Mouse (Mus musculus): ENCODE data around the gene Gm21789. TPM values are rescaled to one million over a fixed set of nuclear protein-coding genes. Genes with fewer than 3 reads are reported as not detected.
"Not testable (repeated sequence)": the region's sequence is repeated elsewhere in the genome, so short reads cannot be mapped to it uniquely, and the experiment has no call there.

Gene Gm21789
- not detected in 2 replicates for polyA plus RNA-seq (2014; fragmentation: Nextera tagmentation; extraction: Ambion mirVana)

DNA sequence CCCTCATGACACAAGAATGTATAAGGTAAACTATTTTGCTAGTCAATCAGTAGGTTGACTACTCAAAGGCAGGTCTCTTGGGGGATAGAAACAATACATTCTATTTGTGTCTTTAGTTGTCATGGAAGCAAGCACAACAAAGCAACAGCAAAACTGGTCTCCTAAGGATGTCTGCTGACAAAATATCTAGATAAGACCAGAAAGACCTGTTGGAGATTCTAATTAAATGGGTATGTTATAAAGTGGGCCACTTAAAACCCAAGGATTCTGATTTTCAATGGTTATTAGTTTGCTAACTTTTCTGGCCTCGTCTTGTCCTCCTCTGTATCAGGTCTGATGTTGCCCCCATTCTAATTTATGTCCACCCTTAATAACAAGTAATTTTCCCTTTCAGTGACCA lies at the start of gene Gm21789:
TSS of gene Gm21789 (plus strand) at position 301 of the 400 bp plus-strand sequence.
- not testable (repeated sequence) for H3K27me3 ChIP-seq (replicated peaks; ENCODE audit: control insufficient read depth, insufficient read depth, low read length); H3K36me3 ChIP-seq (ENCODE audit: control insufficient read depth, insufficient read depth, low read length); DNase-seq (ENCODE audit: low spot score); ATAC-seq (ENCODE audit: low read depth); H3K9ac ChIP-seq (ENCODE audit: low read depth, low read length); H3K9me3 ChIP-seq (ENCODE audit: control insufficient read depth, low read length); H3K4me2 ChIP-seq (ENCODE audit: low read depth, low read length); H3K4me1 ChIP-seq (ENCODE audit: control insufficient read depth, insufficient read depth, low read length); H3K4me3 ChIP-seq (ENCODE audit: low read depth, low read length); H3K27ac ChIP-seq (replicated peaks; ENCODE audit: low read depth, low read length)
- no CpG with 5 or more reads among the region's 1 CpGs for WGBS

DNA sequence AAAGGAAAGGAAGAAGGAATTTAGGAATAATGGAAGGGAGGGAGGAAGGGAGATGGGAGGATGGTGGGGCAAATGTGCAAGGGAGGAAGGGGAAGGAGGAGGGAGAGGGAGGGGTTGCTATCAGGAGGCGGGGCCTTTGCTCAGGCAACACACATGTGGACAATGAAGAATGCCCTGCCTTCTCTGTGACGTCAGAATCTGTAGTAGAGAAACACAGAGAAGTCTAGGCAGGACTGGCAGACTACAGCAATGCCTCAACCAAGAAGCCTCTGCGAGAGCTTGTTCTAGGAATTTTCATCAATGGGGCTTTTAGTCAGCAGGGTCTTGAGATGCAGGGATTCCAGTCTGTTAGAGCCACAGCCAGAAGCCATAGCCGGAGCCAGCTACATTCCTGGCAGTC lies 47.2 kb upstream of the Gm21789 start, which contains the start of gene Btbd35f30:
TSS of gene Btbd35f30 (plus strand) at position 301 of the 400 bp plus-strand sequence.
- H3K27me3 ChIP-seq (replicated peaks; ENCODE audit: control insufficient read depth, insufficient read depth, low read length); H3K9me3 ChIP-seq (ENCODE audit: control insufficient read depth, low read length); ATAC-seq (ENCODE audit: low read depth); H3K36me3 ChIP-seq (ENCODE audit: control insufficient read depth, insufficient read depth, low read length); H3K9ac ChIP-seq (ENCODE audit: low read depth, low read length); H3K4me2 ChIP-seq (ENCODE audit: low read depth, low read length); DNase-seq (ENCODE audit: low spot score); H3K27ac ChIP-seq (replicated peaks; ENCODE audit: low read depth, low read length); H3K4me1 ChIP-seq (ENCODE audit: control insufficient read depth, insufficient read depth, low read length); H3K4me3 ChIP-seq (ENCODE audit: low read depth, low read length): not testable (repeated sequence)
- WGBS = no CpG with 5 or more reads among the region's 4 CpGs

DNA sequence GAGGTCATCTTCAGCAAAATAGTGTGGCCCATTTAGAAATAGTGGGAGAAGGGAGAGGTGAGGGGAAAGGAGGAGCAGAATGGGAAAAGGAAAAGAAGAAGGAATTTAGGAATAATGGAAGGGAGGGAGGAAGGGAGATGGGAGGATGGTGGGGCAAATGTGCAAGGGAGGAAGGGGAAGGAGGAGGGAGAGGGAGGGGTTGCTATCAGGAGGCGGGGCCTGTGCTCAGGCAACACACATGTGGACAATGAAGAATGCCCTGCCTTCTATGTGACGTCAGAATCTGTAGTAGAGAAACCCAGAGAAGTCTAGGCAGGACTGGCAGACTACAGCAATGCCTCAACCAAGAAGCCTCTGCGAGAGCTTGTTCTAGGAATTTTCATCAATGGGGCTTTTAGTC lies 32.0 kb downstream of the Gm21789 start, which contains the start of gene Btbd35f5:
TSS of gene Btbd35f5 (plus strand) at position 301 of the 400 bp plus-strand sequence.
- not testable (repeated sequence) for H3K4me1 ChIP-seq (ENCODE audit: control insufficient read depth, insufficient read depth, low read length); ATAC-seq (ENCODE audit: low read depth); H3K9ac ChIP-seq (ENCODE audit: low read depth, low read length); H3K9me3 ChIP-seq (ENCODE audit: control insufficient read depth, low read length); DNase-seq (ENCODE audit: low spot score); H3K4me3 ChIP-seq (ENCODE audit: low read depth, low read length); H3K27me3 ChIP-seq (replicated peaks; ENCODE audit: control insufficient read depth, insufficient read depth, low read length); H3K36me3 ChIP-seq (ENCODE audit: control insufficient read depth, insufficient read depth, low read length); H3K4me2 ChIP-seq (ENCODE audit: low read depth, low read length); H3K27ac ChIP-seq (replicated peaks; ENCODE audit: low read depth, low read length)
- WGBS = no CpG with 5 or more reads among the region's 3 CpGs

Other genes starting within 250 kb of the Gm21789 start
- not detected in 2 replicates for gene Btbd35f21, start 215.7 kb upstream of the Gm21789 start, polyA plus RNA-seq (2014; fragmentation: Nextera tagmentation; extraction: Ambion mirVana)
- not detected in 2 replicates for gene Btbd35f30, start 47.1 kb upstream of the Gm21789 start, polyA plus RNA-seq (2014; fragmentation: Nextera tagmentation; extraction: Ambion mirVana)
- not detected in 2 replicates for gene Btbd35f5, start 32.1 kb downstream of the Gm21789 start, polyA plus RNA-seq (2014; fragmentation: Nextera tagmentation; extraction: Ambion mirVana)

Measured in embryonic facial prominence, embryonic 14.5 days (tissue).